Mouse (Mus musculus) heart, postnatal 10 days (tissue): ENCODE data around the gene Gtf3a. TPM values are rescaled to one million over a fixed set of nuclear protein-coding genes. Genes with fewer than 3 reads are reported as not detected.
"Not testable (repeated sequence)": the region's sequence is repeated elsewhere in the genome, so short reads cannot be mapped to it uniquely, and the experiment has no call there.

Experiments
- DNase-seq, 2 experiments: peaks; one replicate each; pipeline ENCODE4 v3.0.0; 2021
- intact Hi-C: fragments of 180-260 bp; cut with DNase I; formaldehyde crosslinking; loops from one replicate; pipeline ENCODE4 v1.15.1; 2025
- total RNA-seq, 2 experiments: library from RNA; stranded (reverse); gene quantifications; 2 replicates each; pipeline ENCODE4 v1.2.3; 2021

Gene Gtf3a
- 10 to 100 TPM; 23.3 to 27.7 TPM for total RNA-seq

DNA sequence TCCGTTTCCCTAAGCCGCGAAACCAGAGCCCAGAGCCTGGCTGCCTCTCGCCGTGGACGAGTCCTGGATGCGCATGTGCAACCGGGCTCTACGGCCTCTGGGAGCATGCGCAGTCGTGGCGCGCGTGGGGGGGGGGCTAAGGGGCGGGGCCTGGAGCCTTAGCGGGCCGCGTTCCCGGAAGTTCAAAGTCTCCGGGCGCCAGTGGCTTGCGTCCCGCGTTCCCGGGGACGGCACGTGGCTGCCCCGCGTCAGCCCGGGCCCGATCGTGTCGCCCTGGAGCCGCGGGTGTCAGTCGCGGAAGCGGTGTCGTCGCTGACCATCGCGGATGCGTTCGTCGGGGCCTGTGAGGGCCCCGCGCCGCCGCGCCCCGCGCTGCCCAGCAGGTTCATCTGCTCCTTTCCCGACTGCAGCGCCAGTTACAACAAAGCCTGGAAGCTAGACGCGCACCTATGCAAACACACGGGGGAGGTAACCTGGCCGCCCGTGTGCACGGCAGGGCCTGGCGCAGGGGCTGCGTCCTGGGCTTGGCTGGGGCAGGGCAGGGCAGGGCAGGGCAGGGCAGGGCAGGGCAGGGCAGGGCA, at the start of gene Gtf3a:
Gene Gtf3a (plus strand): TSS at position 150 of the 581 bp plus-strand sequence.
- intact Hi-C loops: loop anchor here (2.0 kb wide), 1 partner anchor 14 kb away; the partner anchor contains the start of gene Mtif3

DNA sequence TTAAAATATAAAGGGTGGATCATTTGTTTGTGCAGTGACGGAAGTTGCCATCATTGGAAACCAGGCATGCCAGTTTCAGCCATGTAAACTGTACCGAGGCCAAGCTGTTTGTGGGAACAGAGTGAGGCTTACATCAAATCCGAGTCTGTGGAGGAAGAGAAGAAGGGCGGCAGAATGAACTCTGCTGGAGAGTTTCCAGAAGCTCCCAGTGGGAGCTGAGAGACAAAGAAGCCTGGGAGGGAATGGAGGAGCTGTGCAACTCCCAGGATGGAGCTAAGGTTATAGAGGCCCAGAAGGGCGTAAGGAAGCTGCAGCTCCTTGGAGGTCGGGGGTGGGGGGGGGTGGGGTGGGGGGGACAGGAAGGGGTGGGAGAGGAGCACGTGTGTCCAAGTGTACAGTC, 48.1 kb upstream of the Gtf3a start:
- intact Hi-C loops: loop anchor here (5.0 kb wide), 1 partner anchor 108 kb away; no protein-coding TSS in a partner anchor
- DNase-seq: peak; percentile 48 to 50

More for the DNA sequence above, at the start of gene Gtf3a:
- DNase-seq: peak; percentile 79 to 80

DNA sequence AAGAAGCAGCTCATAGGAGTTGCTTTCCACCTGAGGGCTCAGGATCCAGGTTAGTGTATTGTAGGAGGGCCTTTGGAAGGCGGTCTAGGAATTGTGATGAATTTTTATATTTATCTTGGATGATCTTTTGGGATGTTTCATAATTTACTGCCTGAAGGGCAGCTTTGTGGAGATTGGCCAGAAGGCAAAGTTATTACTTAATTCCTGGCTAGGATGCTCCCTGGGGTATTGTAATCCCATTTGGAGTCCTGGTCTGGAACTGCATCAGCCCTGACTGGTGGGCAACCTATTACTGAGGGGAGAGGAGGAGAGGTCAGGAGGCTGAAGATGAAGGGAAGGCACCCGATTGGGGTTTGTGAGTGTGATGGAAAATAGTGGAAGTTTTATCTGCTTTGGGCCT, 47.0 kb upstream of the Gtf3a start:
- intact Hi-C loops: loop anchor here (5.0 kb wide), 1 partner anchor 109 kb away; no protein-coding TSS in a partner anchor
- DNase-seq: no peak

DNA sequence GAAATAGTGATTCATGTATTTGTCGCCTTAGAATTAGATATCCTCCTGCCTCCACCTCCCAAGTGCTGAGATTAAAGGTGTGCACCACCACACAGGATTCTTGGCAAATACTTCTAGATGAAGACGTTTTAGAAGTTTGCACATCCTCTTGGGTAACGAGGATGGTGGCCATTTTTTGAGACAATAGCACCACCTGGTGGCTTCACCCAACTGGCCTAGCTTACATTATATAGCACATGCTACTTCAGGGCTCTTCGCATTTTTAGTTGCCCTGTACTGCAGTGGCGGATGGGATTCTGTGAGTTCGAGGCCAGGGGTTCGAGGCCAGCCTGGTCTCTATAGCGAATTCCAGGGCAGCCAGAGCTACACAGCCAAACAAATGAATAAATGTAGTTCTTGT, 44.1 kb upstream of the Gtf3a start:
- intact Hi-C loops: loop anchor here (1.0 to 5.0 kb wide), 5 partner anchors 60 to 414 kb away; partner anchors contain the start of gene Rasl11a
- DNase-seq: peak; percentile 80 to 86

DNA sequence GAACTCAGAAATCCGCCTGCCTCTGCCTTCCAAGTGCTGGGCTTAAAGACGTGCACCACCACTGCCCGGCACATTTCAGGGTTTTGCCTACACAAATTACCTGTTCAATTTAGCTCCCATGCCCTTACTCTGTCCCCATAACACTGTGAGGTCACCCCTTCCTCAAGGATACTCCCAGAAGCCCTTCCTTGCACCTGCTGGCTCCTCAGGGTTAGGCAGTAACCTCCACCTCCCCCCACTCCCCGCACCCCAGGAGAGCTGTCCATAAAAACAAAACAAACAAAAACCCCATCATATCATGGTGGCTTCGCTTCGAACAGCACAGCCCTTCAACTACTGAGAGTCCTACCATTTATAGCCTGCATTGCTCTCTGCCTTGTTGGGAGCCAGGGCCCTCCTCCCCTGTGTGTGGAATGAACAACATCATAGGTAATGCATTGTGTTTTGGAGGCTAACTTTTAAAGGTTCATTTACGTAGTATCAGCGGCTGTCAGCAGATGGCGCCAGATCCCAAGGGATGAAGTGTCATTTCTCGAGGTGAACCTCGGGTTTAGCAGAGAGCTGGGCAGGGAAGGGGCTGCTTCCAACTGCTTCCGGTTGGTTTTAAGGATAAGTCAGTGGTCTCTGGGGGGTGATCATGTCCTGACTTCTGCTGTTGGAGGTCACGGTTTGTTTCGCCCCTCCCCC, 42.8 kb upstream of the Gtf3a start:
- peak; percentile 74 to 87 for DNase-seq

DNA sequence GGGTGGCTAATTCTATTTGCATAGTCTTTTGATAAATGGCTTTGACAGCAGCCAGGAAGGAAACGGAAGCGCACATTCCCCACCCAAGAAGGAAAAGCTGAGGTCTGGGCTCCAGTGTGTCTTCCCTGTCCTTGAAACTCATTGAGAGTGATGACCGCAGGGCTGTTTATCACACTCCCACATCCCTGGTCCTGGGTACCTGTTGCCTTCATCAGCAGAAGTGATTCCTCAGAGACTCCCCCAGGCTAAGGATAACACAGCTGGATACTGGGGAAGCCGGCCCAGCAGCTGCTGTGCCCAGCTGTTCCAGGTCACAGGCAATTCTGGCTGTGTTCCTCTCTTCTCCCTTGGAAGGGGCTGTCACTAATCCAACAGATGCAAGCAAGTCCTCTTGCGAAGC, 40.9 kb upstream of the Gtf3a start:
- peak; percentile 28 to 42 for DNase-seq
- intact Hi-C loops: no loop called here

More for the DNA sequence above, 42.8 kb upstream of the Gtf3a start:
- intact Hi-C loops: loop anchor here (2.0 kb wide), 2 partner anchors 61 to 413 kb away; partner anchors contain the start of gene Rasl11a

DNA sequence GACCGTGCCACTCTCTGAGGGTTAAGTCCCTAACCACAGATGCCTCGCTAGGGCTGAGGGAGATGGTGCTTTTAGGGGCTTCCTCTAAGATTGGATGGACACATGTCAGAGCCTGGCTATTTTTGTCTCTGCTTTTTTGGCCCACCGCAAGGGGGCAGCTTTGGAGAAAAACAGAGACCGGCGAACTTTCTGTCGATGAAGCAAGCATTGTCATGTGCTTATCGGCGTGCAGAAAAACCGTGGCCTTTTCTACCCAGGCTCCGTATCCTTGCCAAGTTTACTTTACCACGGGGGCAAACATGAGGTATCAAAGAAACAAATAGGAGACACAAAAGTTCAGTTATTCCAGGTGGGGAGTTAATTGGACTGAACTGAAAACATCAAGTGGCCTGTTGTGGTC, 39.8 kb upstream of the Gtf3a start:
- no peak for DNase-seq
- intact Hi-C loops: no loop called here

DNA sequence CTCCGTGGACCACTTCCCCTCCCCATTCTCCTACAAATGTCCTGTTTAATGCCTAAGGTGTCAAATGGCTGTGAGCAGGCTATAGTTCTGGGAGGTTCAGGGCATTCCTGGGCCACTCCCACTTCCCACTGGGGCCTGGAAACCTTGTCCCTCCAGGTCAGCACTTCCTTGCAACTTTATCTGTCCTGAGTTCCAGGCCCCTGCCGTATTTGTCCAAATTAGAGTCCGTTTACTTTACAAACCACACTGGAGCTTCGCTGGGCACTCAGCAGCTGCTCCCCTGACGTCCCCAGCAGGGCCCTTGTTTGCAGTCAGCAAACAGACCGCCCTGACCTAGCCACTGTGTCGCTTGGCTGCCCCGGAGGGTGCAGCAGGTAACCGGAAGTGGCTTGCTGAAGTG, 36.3 kb upstream of the Gtf3a start:
- intact Hi-C loops: no loop called here

DNA sequence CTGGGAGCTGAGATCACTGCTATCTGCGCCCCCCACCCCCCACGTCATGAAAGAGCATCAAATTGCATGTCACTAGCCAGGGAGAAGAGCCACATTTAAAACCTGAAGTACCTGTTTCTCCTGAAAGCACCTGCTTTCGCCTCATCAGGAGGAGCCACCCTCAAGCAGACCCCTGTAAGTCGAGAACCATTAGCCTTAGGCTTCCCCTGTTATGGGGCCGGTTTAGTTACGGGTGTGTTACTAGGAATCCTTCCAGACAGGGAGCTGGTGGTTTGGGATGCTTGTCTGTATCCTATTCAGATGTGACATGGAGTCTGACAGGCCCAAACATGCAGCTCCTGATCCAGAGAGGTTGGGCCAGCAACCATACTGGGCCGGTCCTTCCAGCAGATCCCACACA, 35.1 kb upstream of the Gtf3a start:
- intact Hi-C loops: no loop called here
- DNase-seq: no peak

More for the DNA sequence above, 36.3 kb upstream of the Gtf3a start:
- DNase-seq: no peak

DNA sequence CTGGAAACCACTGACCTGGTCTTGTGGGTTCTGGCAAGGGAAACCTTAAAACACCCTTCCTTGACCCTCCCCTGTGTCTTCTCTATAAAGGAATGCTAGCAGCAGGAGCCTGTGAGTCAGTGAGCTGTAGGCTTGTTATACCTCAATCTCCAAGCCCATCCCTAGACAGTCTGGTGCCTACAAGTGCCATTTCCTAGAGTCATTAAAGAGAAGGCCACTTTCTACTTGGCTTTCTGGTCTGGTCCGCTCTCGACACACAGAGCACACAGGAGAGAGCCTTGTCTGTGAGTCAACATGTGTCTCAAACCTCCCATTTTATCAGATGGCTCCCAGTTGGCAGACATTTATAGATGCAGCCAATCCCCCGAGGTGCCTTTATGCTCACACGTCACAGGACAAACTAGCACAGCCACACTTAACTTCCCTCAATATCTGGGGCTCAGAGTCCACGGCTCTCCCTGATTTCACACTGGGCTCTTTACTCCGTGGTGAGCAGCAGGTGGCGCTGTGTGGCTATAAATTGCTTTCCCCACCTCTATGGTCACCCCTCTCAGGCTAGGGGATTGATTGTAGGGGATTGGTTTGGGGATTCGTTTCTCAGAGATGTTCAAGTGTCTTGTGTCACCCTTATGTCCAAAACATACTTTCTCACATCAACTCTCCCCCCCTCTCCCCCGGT, 34.2 kb upstream of the Gtf3a start:
- peak; percentile 64 to 77 for DNase-seq
- intact Hi-C loops: loop anchor here (1.0 to 2.0 kb wide), 2 partner anchors 313 to 405 kb away; no protein-coding TSS in a partner anchor

DNA sequence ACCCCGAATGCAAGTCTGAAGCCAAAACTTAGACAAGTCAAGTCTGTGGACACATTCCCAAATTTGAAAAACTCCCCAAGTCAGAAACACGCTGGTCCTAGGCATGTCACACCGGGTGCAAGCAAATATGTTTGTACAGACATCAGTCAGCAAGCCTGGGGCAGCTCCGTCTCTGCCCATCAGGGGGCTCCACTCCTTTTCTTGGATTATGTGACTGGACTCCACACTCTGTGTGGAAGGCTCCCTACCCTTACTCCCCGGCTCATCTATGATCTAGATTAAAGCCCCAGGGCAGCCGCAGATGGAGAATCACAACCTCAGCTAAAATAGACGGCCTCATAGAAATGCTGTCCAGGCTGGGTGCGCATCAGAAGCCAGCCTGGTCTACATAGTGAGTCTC, 32.2 kb upstream of the Gtf3a start:
- DNase-seq: no peak
- intact Hi-C loops: no loop called here

DNA sequence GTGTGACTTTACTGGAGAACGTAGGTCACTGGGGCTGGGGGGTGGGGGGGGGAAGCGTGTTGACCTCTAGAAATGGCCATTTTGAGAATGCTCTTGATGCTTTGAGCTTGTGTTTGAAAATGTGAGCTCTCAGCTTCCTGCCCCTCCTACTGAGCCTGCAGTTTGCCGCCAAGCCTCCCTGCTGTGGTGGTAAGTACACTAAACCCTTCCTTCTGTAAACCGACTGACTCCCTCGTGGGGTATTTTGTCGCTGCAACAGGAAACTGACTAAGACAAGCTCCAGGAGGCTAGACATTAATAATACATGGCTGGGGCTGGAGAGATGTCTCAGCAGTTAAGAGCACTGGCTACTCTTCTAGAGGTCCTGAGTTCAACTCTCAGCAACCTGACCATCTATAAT, 31.7 kb upstream of the Gtf3a start:
- intact Hi-C loops: no loop called here
- no peak for DNase-seq

DNA sequence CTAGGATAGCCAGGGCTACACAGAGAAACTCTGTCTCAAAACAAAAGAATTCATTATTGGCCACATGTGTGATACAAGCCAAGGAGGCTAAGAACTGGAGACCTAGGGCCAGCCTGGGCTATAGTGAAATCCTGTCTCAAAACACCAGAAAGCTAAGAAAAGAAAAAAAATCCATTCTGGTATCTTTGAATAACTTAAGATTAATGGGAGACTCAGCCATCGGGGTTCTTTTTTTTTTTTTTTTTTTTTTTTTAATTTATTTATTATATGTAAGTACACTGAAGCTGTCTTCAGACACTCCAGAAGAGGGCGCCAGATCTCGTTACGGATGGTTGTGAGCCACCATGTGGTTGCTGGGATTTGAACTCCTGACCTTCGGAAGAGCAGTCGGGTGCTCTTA, 31.1 kb upstream of the Gtf3a start:
- intact Hi-C loops, DNase-seq: not testable (repeated sequence)

DNA sequence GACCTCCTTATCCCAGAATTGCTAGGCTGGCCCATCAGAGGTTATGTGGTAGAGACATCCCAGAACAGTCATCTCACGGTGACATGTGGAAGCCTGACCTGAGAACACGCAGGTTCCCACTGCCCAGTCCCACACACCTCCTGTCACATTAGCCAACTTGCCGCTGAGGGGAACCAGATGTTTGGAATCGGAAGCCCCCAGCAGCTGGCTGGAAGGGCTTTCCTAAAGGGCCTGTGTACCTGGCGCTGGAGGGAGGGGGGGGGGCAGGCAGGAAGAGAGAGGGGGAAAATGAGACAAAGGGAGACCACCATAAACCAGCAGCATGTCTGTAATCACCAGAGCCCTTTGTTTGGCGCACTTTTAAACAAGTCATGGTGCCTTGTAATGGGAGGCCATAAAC, 28.6 kb upstream of the Gtf3a start:
- intact Hi-C loops: no loop called here
- DNase-seq: no peak

DNA sequence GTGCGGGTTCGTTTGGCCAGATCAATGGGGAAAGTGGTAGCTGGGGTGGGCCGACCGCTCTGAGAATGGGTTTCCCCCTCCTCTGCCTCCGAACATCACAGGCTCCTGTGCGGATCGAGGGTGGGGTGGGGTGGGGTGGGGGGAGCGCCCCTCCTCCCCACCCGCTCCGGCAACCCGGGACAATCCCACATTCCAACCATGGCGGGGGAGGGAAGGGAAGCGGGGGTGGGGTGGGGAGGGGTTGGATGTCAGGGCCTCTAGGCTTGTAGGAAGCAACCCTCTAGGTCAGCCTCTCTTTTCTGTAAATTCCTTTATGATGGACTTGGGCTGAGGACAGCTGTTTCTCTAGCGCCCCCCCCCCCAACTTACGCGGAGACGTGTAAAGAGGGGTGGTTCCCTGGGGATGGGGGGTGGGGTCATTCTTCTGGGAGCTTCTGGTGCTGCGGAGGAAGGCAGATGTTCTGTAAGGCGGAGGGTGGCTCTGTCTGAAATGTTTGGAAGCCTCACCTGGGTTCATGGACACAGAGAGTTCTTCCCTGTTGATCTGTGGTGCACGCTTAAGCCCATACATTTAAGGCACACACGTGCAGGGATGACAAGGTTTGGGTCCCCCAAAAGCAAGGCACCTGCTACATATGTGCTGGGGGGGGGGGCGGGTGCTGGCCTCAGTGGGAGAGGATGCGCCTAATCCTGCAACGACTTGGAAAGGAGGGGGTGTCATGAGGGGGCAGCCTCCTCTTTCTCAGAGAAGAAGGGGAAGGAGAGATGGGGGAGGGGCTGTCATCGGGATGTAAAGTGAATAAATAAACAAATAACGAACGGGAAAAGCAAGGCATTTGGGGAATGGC, 27.9 kb upstream of the Gtf3a start:
- intact Hi-C loops: no loop called here
- no peak for DNase-seq

DNA sequence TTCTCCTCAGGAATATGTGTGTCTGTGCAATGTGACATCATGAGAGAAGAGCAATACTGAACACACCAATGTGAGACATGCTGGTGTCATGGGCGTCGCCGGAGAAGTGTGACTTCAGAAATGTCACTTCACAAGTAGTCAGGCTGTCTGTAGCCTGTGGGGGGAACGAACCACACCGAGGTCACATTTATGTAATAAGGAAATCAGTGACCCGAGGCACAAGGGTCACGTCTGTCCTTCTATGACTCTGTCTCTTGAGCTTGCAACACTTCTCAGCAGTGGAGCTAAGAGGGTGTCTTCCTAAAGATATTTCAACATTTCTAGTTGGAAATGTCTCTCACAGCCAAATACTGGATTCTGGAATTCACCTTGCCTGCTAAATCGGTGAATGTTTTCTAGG, 27.2 kb upstream of the Gtf3a start:
- intact Hi-C loops: no loop called here
- DNase-seq: no peak

DNA sequence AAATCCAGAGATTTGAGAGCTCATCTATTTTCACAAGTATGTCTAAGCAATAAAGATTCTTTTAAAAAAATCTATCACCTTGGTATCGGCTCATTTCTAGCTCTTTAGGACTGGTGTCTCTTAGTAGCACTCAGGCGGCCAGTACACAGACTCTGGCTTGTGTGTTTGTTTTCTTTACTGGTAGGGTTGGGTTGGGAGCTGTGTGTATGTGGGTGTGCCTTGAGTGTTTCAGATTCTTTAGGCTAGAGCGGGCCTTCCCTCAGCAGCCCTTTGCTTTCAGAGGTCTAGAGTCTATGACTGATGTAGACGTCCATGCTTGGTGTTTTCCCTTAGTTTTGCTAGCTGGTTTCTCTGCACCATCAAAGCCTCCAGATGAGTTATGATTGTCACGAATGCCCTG, 24.9 kb upstream of the Gtf3a start:
- intact Hi-C loops: no loop called here

DNA sequence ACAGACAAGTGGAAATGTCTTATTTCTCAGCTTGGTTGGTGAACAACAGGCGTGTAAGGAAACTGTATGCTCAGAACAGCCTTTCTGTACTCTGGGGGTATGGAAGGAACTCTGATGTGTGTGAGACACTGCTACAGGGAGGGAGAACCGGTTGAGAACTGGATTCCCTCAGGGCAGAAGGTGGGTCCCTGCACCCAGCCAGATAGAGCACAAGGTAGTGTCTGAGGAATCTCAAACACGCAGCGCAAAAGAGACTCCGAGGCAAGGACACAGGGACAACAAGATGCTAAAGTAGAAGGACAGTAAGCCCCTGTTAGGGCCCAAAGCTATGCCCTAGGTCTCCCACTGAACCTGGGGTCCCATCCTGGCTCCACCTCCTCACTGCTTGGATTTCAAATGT, 21.8 kb upstream of the Gtf3a start:
- DNase-seq: no peak
- intact Hi-C loops: no loop called here

More for the DNA sequence above, 24.9 kb upstream of the Gtf3a start:
- no peak for DNase-seq

DNA sequence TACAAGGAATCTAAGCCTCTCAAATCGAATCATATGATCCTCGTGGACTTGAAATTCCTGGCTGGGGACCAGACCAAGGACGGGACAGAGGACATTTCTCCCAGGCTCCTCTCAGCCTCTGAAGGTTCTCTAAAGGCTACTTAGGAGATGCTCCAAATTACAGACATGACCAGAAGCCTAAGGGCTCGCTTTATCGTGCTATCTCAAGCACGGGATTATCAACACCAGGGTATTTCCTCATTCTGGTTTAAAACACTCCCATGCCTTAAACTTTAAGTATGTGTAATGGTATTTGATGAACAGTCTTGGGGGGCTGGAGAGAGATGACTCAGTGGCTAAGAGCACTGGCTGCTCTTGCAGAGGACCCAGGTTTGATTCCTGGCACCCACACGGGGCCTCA, 17.0 kb upstream of the Gtf3a start:
- DNase-seq: no peak
- intact Hi-C loops: no loop called here

DNA sequence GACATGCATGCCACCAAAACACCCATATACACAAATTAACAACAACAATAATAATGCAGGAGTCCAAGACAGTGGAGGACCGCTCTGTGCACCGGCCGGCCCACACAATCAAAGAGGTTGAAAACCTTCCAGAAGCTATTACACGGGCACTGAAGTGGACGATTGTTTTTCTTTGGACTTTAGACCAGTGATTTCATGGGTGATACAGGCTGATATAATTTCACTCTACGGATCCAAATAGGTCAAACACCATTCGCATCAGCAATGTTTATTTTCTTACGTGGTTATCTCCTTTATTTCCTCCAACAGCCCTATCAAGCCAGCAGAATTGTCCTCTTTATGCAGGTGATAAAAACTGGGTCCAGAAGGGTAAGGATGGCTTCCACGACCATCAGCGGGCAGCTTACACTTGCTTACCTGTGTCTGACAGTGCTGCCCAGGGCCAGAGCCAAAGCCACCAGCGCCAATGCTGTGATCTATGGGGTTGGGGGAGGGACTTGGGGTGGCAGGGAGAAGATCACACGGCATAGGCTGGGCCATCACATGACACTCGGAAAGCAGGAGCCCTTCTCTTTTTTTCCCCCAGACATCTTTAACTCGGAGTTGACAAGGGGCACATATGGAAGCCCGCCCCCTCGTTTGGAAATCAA, 16.4 kb upstream of the Gtf3a start:
- DNase-seq: no peak
- intact Hi-C loops: no loop called here
